Mouse (Mus musculus) mature B cell (primary cell): ENCODE measurements at regions not wholly inside any gene's neighbourhood (a gene's known extent, or its start where the extent isn't known, plus 50 kb on each side); places are given as distances from the start of the nearest gene placed in this dataset.

Source experiments
- in situ Hi-C: fragments of 300-500 bp; cut with MboI; formaldehyde crosslinking; loops from 2 replicates; pipeline ENCODE4 v1.14.3; 2019

- in situ Hi-C loops = loop anchor here (25.0 kb wide), 1 partner anchor 774 kb away; no protein-coding TSS in a partner anchor
Observed at GRCm38 (mm10) chr4:105911678-105912077, 122.0 kb downstream of the Gm12728 start.

GRCm38 (mm10) chr4:105912296-105912695 is 122.6 kb downstream of the Gm12728 start:
- in situ Hi-C loops = loop anchor here (25.0 kb wide), 1 partner anchor 775 kb away; no protein-coding TSS in a partner anchor

- in situ Hi-C loops = loop anchor here (25.0 kb wide), 1 partner anchor 778 kb away; no protein-coding TSS in a partner anchor
Observed at GRCm38 (mm10) chr4:105914996-105915395, 125.3 kb downstream of the Gm12728 start.

- in situ Hi-C loops = loop anchor here (25.0 kb wide), 1 partner anchor 779 kb away; no protein-coding TSS in a partner anchor
Observed at GRCm38 (mm10) chr4:105916229-105916628, 126.6 kb downstream of the Gm12728 start.

DNA sequence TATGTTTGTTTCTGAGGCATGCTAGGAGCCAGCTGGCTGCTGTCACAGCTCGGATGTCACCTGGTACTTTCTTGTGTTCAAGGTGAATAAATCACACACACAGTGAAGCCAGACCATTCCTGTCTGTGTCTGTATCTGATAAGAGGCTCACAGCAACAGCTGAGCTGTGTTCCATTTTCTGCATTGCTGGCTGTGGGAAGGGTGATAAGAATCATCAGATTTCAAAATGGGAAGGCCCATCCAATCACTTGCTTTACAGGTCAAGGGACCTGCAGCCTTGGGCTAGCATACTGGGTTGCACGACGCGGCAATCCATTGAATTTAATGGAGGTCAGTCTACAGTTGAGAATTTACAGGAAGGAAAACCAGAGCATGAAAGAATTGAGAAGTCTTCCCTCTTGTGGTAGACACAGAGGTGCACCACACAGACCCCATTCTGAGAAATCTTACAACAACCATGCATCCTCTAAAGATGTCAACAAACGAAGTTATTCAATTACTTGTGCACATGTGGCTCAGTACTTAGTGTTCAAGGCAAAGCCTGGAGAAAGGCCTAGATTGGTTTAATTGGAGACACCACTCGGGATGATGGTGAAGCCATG is 135.2 kb downstream of the Gm12728 start:
- in situ Hi-C loops = loop anchor here (25.0 kb wide), 1 partner anchor 788 kb away; no protein-coding TSS in a partner anchor

DNA sequence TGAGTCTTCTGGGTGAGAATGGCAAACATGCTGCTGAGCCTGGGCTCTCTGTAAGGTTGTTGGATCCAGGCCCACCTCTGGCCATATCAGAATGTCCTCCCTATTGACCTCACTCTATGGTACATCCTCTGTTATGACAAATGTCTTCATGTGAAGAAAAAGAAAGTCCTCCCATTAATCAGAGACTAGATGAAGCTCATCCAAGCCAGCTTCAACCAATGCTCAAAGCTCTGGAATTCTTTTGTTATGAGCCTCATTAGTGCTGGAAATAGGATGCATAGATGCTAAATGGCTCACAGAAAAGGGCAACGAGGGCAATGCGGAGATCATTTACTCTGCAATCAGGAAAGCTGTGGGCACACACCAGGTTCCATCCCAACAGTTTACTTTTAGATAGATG is 135.8 kb downstream of the Gm12728 start:
- in situ Hi-C loops = no loop called here

- in situ Hi-C loops = no loop called here
Observed at GRCm38 (mm10) chr4:105929658-105930057, 140.0 kb downstream of the Gm12728 start.

DNA sequence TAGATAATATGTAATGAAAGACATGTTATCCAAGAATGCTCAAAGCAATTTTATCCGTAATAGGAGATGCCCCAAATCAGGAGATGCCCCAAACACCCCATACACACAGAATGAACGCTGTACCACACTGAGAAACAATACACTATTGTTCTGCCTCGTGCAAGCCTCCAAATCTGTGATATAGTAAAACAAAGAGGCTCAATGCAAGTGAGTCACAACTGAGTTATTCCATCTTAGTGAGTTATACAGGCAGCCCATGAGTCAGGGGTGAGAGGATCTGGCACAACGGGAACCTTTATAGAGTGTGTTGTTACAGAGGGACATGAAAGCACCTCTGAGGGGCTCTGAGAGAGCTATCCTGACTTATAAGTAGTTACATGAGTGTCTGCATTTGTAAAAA is 145.3 kb downstream of the Gm12728 start:
- in situ Hi-C loops = no loop called here

GRCm38 (mm10) chr4:105936755-105937514 is 147.3 kb downstream of the Gm12728 start:
- in situ Hi-C loops = no loop called here

DNA sequence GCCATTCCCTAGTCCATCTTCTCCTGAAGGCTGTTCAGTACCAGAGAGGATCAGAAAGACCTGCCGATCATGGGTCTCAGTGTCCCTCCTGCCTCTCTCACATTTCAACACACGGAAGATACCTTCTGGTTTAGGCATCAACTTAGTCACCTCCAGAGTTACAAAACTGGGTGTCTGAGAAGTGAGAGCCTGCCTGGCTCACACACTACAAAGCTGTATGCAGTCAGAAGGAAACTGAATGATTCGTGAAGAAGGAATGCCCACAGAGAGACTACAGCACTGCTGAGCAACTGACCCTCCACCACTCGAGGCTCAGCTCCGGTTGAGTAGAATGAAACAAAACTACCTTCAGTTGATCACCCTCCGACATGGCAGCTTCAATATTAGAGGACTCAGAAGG is 147.9 kb downstream of the Gm12728 start:
- in situ Hi-C loops = no loop called here

DNA sequence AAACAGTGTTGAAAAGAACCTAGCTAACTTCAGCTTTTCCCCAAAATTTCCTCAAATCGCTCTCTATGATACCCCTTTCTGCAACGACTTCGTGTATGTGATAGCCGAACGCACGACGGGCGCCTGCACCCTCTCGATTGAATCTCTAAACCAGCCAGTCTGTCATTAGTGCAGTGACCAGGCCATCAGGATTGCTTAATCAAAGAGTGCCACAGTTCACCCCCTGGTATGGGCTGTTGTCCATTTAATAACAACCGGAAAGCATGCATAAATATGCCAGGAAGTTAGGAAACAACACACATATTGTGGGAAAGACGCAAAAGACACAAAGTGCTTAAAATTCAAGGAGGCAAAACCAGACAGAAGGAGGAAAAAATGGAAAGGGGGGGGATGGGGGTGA is 149.2 kb downstream of the Gm12728 start:
- in situ Hi-C loops = no loop called here

DNA sequence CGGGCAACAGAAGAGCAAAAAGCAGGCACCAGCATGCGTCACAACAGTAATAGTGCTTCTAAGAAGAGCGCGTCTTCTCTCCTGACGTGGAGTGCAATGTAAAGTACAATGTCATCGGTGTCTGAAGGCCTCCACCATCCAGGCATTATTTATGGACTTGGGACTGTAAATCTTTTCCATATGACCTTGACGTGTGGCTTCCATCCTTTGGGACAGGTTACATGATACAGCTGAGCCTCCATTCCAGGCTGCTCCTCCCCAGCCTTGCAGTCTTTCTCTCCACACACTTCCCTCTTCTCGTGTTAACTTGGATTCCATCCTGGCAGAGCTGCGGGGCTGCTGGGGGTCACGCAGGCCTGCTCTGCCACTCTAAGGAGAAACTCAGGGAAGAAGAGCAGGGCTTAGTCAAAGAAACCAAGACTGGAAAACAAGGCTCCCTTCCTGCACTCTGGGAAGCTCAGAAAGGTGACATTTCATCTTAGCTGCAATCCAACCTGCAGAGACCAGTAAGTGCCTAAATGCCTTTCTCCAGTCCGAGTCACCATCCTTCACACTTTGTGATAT is 150.0 kb downstream of the Gm12728 start:
- in situ Hi-C loops = no loop called here

DNA sequence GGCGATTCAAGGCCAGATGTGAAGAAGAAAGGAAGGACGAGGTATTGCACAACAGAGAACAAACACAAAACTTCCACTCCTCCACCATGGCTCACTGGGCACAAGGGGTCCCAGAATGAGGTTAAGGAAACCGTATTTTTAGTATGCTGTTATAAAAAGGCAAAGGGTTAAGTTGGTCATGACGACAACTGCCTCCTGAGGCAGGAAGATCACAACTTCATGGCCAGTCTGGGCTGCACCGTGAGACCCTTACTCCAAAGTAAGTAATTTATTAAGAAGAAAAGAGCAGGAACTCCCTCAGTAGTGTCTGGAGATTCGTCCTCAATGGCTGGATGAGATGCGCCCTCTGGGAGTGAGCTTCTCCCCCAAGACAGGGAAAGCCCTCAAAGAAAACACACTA is 151.2 kb downstream of the Gm12728 start:
- in situ Hi-C loops = no loop called here

GRCm38 (mm10) chr4:105941785-105942184 is 152.1 kb downstream of the Gm12728 start:
- in situ Hi-C loops = no loop called here

GRCm38 (mm10) chr4:105944962-105945361 is 155.3 kb downstream of the Gm12728 start:
- in situ Hi-C loops = no loop called here

DNA sequence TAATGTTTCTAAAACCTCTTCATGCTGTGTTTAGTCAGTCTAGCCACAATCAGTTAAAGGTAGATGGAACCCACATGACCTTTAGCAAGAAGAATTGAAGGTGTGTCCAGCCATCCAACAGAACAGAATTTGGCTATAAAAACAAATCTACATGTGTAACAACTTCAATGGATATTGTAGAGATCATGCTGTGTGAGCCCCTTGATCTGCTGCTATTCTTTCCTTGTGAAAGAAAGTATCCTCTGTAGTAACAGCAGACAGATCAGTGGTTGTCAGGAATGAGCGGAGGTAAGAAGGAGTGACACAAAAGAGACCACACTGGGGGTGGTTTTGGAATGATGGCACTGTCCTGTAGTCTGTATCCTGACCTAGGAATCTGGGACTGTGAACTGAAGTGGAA is 156.3 kb downstream of the Gm12728 start:
- in situ Hi-C loops = no loop called here

- in situ Hi-C loops = no loop called here
Observed at GRCm38 (mm10) chr4:105948326-105948725, 158.7 kb downstream of the Gm12728 start.

GRCm38 (mm10) chr4:105952406-105952805 is 162.7 kb downstream of the Gm12728 start:
- in situ Hi-C loops = no loop called here

- in situ Hi-C loops = no loop called here
Observed at GRCm38 (mm10) chr4:105956516-105956915, 166.8 kb downstream of the Gm12728 start.

DNA sequence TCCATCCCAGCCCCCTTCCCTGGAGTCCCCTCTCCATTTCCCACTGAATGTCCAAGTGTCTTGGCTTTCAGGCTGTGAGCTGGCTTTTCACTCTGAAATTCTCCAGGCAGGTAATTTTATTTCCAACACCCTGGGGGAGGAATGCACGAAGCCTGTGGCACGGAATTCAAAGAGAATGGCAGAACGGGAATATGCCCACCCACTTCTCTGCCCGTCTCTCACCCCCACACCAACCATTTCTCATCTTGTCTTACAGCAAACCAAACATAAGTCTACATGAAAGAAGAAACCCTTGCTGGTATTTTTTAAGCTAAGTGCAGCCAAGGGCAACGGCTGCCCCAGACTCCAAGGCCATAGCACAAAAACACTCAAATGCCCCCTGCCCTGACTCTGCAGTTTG is 168.7 kb downstream of the Gm12728 start:
- in situ Hi-C loops = no loop called here

DNA sequence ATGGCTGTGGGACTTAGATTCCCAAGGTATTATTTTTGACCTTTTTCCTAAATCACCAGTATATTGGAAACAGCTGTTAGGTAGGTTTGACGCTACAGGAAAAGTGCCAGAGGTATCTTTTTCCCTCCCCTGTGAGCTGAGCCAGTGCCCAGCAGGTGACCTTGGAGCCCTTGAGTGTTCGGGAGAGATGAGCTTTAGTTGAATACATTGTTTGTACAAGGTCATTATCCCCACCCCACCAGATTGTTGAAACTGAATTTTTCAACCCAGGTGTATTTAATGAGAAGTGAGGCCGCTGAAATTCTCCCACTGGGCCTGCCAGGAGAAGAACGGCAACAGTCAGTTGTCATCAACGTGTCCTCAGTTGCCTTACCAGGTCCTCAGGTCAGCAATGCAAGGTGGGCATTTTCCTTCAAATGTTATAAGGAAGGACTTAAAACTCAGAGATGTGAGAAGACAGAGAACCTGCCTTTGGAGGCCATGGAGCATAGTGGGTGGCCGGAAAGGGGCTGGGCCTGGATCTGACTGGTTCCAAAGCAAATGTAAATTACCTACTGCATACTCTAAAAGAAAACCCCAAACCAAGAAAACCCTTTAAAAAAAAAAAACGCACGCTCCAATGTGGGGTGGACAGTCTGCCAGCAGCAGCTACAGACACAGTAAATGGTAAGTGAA is 172.2 kb downstream of the Gm12728 start:
- in situ Hi-C loops = no loop called here

GRCm38 (mm10) chr4:105962542-105962941 is 172.9 kb downstream of the Gm12728 start:
- in situ Hi-C loops = no loop called here
